In genomic region chr4:124562721-124563120, GRCm38 (mm10) we compare ENCODE assay signal across 11 mouse cellular contexts. TPM values are rescaled to one million over a fixed set of nuclear protein-coding genes. Genes with fewer than 3 reads are reported as not detected.
A peak's percentile ranks its signal among the peaks of the same experiment; 100 is the strongest.
DNase-seq lines count a peak whose midpoint lies in the region; ATAC-seq and TF ChIP-seq lines count a peak whose summit lies in the region.
"Had no signal": no experiment of that assay in that cellular context is flagged by ENCODE, and none has a peak within 500 bp of the region (broad histone marks: within the 10 kb centered on the region; RNA-seq: fewer than 3 reads in every experiment).

No protein-coding gene starts in this region.

- no peak overlapping the region for H3K9ac ChIP-seq in hindbrain, embryonic 15.5 days
- H3K9ac ChIP-seq in hindbrain, embryonic 11.5 days (ENCODE audit: low read depth, low read length): no peak overlapping the region
- no peak overlapping the region for H3K9ac ChIP-seq in hindbrain, embryonic 16.5 days (ENCODE audit: low read depth, low read length)

- no peaks in the 10 kb centered on the region for H3K27me3 ChIP-seq in hindbrain, embryonic 15.5 days
- no peaks in the 10 kb centered on the region for H3K27me3 ChIP-seq in hindbrain, embryonic 11.5 days (ENCODE audit: control insufficient read depth, insufficient read depth, low read length)
- no peaks in the 10 kb centered on the region for H3K27me3 ChIP-seq in hindbrain, embryonic 16.5 days (replicated peaks; ENCODE audit: control insufficient read depth, insufficient read depth, low read length)

- H3K4me2 ChIP-seq in hindbrain, embryonic 15.5 days: no peak overlapping the region
- H3K4me2 ChIP-seq in hindbrain, embryonic 11.5 days (replicated peaks; ENCODE audit: low read depth, low read length): no peak overlapping the region
- no peak overlapping the region for H3K4me2 ChIP-seq in hindbrain, embryonic 16.5 days (ENCODE audit: low read length)

- ATAC-seq in hindbrain, embryonic 15.5 days (ENCODE audit: low FRiP score, low read depth): peak; percentile 63; the same call in 1 of the 2 replicates
- ATAC-seq in hindbrain, embryonic 11.5 days (ENCODE audit: low FRiP score): no peak
- peak; percentile 61 for ATAC-seq in hindbrain, embryonic 16.5 days
- no peak for ATAC-seq in CD4-positive, CD25-positive, alpha-beta regulatory T cell, adult 4 months

- H3K27ac ChIP-seq in hindbrain, embryonic 15.5 days (replicated peaks): no peak overlapping the region
- H3K27ac ChIP-seq in hindbrain, embryonic 11.5 days (ENCODE audit: low read depth, low read length): no peak overlapping the region
- H3K27ac ChIP-seq in hindbrain, embryonic 16.5 days (ENCODE audit: low read depth, low read length): no peak overlapping the region

- 37% methylated on average over 7 of the region's 7 CpGs for WGBS in hindbrain, embryonic 15.5 days
- 60% methylated on average over 7 of the region's 7 CpGs for WGBS in hindbrain, embryonic 11.5 days
- WGBS in hindbrain, embryonic 16.5 days: 37% methylated on average over 7 of the region's 7 CpGs

- H3K4me3 ChIP-seq in hindbrain, embryonic 15.5 days: no peak overlapping the region
- H3K4me3 ChIP-seq in hindbrain, embryonic 11.5 days (ENCODE audit: low read depth, low read length): no peak overlapping the region
- no peak overlapping the region for H3K4me3 ChIP-seq in hindbrain, embryonic 16.5 days (ENCODE audit: low read length)

- no peaks in the 10 kb centered on the region for H3K9me3 ChIP-seq in hindbrain, embryonic 15.5 days
- H3K9me3 ChIP-seq in hindbrain, embryonic 11.5 days (ENCODE audit: control insufficient read depth, low read length): no peaks in the 10 kb centered on the region
- H3K9me3 ChIP-seq in hindbrain, embryonic 16.5 days (ENCODE audit: control insufficient read depth, low read length): no peaks in the 10 kb centered on the region
- H3K9me3 ChIP-seq: G1E had no signal

- TF ChIP-seq POLR2A in brain, embryonic 14.5 days (IDR thresholded peaks at IDR 0.05; ENCODE audit: borderline replicate concordance, extremely low read depth, insufficient read depth, insufficient read length, poor library complexity, severe bottlenecking): no peak

- DNase-seq in hindbrain, embryonic 11.5 days (ENCODE audit: low spot score): no peak
- peak; percentile 66 for DNase-seq in Muller cell, postnatal 12 days (ENCODE audit: inconsistent ontology term)
- peak; percentile 87 for DNase-seq in brain, embryonic 14.5 days (ENCODE audit: low read depth)
- no peak for DNase-seq in neural tube, embryonic 10.5 days (ENCODE audit: extremely low spot score, low spot score)
- DNase-seq: kidney, postnatal 10 days; liver had no signal

- peak; percentile 46; the same call in 1 of the 2 replicates for TF ChIP-seq CTCF in brain, embryonic 14.5 days (IDR thresholded peaks at IDR 0.05; ENCODE audit: borderline replicate concordance, extremely low read depth, insufficient read depth, insufficient read length)

- no peaks in the 10 kb centered on the region for H3K36me3 ChIP-seq in hindbrain, embryonic 15.5 days
- no peaks in the 10 kb centered on the region for H3K36me3 ChIP-seq in hindbrain, embryonic 11.5 days (ENCODE audit: control insufficient read depth, insufficient read depth, low read length)
- no peaks in the 10 kb centered on the region for H3K36me3 ChIP-seq in hindbrain, embryonic 16.5 days (ENCODE audit: control insufficient read depth, insufficient read depth, low read length)
- H3K36me3 ChIP-seq: G1E had no signal

- peaks cover 10% of the 10 kb centered on the region; the same call in 1 of the 2 replicates for H3K4me1 ChIP-seq in hindbrain, embryonic 15.5 days (replicated peaks)
- peaks cover 8% of the 10 kb centered on the region for H3K4me1 ChIP-seq in hindbrain, embryonic 11.5 days (replicated peaks; ENCODE audit: control insufficient read depth, insufficient read depth, low read length)
- peaks cover 3% of the 10 kb centered on the region; the same call in 1 of the 2 replicates for H3K4me1 ChIP-seq in hindbrain, embryonic 16.5 days (ENCODE audit: control insufficient read depth, insufficient read depth, low read depth, low read length)

RNA-seq across cellular contexts. Expression of gene 3100002H09Rik, which starts 47.9 kb away (rescaled TPM):
- 0.23 and 0.31 TPM in 2 replicates for polyA plus RNA-seq in hindbrain, embryonic 15.5 days (2015; fragmentation: Nextera tagmentation; extraction: Ambion mirVana)
- polyA plus RNA-seq in hindbrain, embryonic 11.5 days (2014; fragmentation: Nextera tagmentation; extraction: Ambion mirVana): 0.40 and 0.53 TPM in 2 replicates
- 0.08 and 0.36 TPM in 2 replicates for polyA plus RNA-seq in brain, embryonic 14.5 days (2012; rRNA removed)
- 0.36 and 0.49 TPM in 2 replicates for polyA plus RNA-seq in hindbrain, embryonic 16.5 days (2015; fragmentation: Nextera tagmentation; extraction: Ambion mirVana)
- polyA plus RNA-seq in CD4-positive, CD25-positive, alpha-beta regulatory T cell, adult 4 months (2017; shearing (Covaris generic)): not detected
- polyA plus RNA-seq: G1E; spleen, adult 2 months had no signal

Comparison
In these comparisons a context has a peak if more than half of its experiments do, and no peak if none do; other contexts are left out.
1. ATAC-seq: peak in hindbrain, embryonic 15.5 days (single experiment) and hindbrain, embryonic 16.5 days (single experiment); none in hindbrain, embryonic 11.5 days (single experiment) and CD4-positive, CD25-positive, alpha-beta regulatory T cell, adult 4 months (single experiment).
2. DNase-seq: peak in Muller cell, postnatal 12 days (single experiment) and brain, embryonic 14.5 days (single experiment); none in hindbrain, embryonic 11.5 days (single experiment) and neural tube, embryonic 10.5 days (single experiment).